Mouse (Mus musculus) pancreas, adult 10 weeks (tissue): ENCODE results near the gene Abtb1. TPM values are rescaled to one million over a fixed set of nuclear protein-coding genes. Genes with fewer than 3 reads are reported as not detected.

Experiments used
- polyA plus RNA-seq: library from polyadenylated mRNA; stranded (reverse); fragments of 350-450 nt; fragmentation: Illumina TruSeq; extraction: RNeasy Lipid Tissue Mini Kit (QIAGEN cat#74804); gene quantifications from one replicate; pipeline ENCODE4 v1.2.3, GENCODE M21; 2015; ENCODE audit warnings: low read depth, low replicate concordance; ENCODE audit not compliant: insufficient read depth

Gene Abtb1
- polyA plus RNA-seq = 13.1 TPM

DNA sequence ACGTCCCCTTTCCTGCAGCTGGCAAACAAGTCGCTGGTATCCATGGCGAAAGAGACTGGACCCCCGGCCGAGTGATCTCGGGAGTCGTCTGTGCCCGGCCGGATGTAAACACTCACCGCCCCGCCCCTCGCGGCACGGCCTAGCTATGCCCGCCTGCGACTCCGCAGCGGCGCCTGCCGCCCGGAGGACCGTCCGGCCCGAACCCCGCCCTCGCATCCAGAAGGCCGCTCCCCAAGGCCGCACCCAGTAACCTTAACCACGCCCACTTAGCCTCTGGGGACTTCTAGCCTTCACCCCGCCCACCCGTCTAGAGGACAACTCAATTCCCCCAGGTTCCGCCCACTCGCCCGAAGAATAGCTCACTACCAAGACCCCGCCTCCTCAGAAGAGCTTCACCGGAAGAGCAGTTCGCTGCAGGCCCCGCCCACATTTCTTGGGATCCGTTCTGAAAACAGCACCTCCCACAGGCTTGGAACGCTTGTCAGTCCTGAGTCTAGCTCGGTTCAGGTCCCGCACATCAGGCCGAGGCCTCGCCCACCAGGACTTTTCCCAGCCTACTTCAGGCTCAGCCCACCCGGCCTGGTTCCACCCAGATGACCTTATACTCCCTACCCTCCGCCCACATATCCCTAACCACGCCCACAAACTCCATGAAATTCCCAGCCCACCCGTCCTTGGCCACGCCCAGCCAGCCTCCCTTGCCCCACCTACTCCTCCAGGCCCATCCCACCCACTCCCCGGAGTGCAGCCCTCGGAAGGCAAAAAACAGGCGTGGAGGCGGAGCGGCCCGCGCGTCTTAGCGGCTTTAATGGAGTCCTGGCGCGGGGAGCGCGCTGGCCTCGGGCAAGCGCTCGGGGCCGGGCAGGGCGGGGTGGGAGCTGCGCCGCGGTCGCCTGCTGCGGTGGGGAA is at the start of gene Abtb1:
TSS of gene Abtb1 (minus strand) at position 204 of the 909 bp plus-strand sequence.

GRCm38 (mm10) chr6:88874868-88875508 is 33.2 kb upstream of the Abtb1 start, which contains the start of gene Podxl2:
Podxl2 (minus strand) TSS chr6:88875044.

Other genes starting within 250 kb of the Abtb1 start
- 0.54 TPM for gene Kbtbd12, start 204.0 kb downstream of the Abtb1 start, polyA plus RNA-seq
- gene Mgll, start 117.6 kb downstream of the Abtb1 start, polyA plus RNA-seq = 34.8 TPM
- gene Podxl2, start 33.1 kb upstream of the Abtb1 start, polyA plus RNA-seq = 2.7 TPM
- 1.5 TPM for gene Mcm2, start 56.8 kb upstream of the Abtb1 start, polyA plus RNA-seq
- gene Tpra1, start 60.3 kb upstream of the Abtb1 start, polyA plus RNA-seq = 19.3 TPM